Mouse (Mus musculus) lung, adult 2 months (tissue): ENCODE results near the gene 1190002N15Rik. TPM values are rescaled to one million over a fixed set of nuclear protein-coding genes. Genes with fewer than 3 reads are reported as not detected.

ENCODE experiments used
- DNase-seq: peaks from one replicate; pipeline ENCODE4 v3.0.0; 2022
- H3K4me1 ChIP-seq: fragments of 200-500 bp; 2 replicates; pipeline ENCODE4 v1.6.1; 2011; ENCODE audit warnings: low read length; ENCODE audit not compliant: control insufficient read depth, insufficient read depth
- H3K4me3 ChIP-seq: fragments of 200-500 bp; replicated peaks from 2 replicates; pipeline ENCODE3; 2011; ENCODE audit warnings: low read depth, mild to moderate bottlenecking, control low read depth, low read length; ENCODE audit errors: extremely low read depth
- CTCF ChIP-seq: fragments of 200-500 bp; IDR thresholded peaks from 2 replicates; pipeline ENCODE4 v1.5.1; 2011; ENCODE audit warnings: mild to moderate bottlenecking, low read length, control low read depth; ENCODE audit not compliant: insufficient read depth
- POLR2A ChIP-seq: fragments of 200-500 bp; IDR thresholded peaks from 2 replicates; pipeline ENCODE4 v1.6.1; 2011; ENCODE audit warnings: low read depth, mild to moderate bottlenecking, control low read depth, low read length, borderline replicate concordance; ENCODE audit errors: extremely low read depth
- WGBS: fragments of 180-500 bp; shearing (Covaris S2); methylation state at CpG from one replicate; pipeline ENCODE4 v1.1.7; 2018; 5-methylcytosine and 5-hydroxymethylcytosine counted together
- polyA plus RNA-seq: library from polyadenylated mRNA; depleted of rRNA; stranded (reverse); fragments of >200 nt; gene quantifications from 2 replicates; pipeline ENCODE4 v1.2.3, GENCODE M21; 2012; rRNA removed

1190002N15Rik gene
- polyA plus RNA-seq, 1 experiment: 52.6 TPM

- peak; percentile 5 for DNase-seq
- 37% methylated on average over 6 of the region's 6 CpGs for WGBS
- peaks cover 2% of the 10 kb centered on the region; the same call in 1 of the 2 replicates for H3K4me1 ChIP-seq
- H3K4me3 ChIP-seq: no peak overlapping the region
- TF ChIP-seq CTCF: no peak
- TF ChIP-seq POLR2A: no peak
Observed at GRCm38 (mm10) chr9:94483291-94483879, 54.5 kb downstream of the 1190002N15Rik start.

GRCm38 (mm10) chr9:94482215-94482975, 55.5 kb downstream of the 1190002N15Rik start:
- peak; percentile 30 for DNase-seq
- 57% methylated on average over 10 of the region's 10 CpGs for WGBS
- Histone ChIP-seq H3K4me1 (peaks cover 2% of the 10 kb centered on the region; the same call in 1 of the 2 replicates), H3K4me3 (no peak overlapping the region)
- no peak for TF ChIP-seq CTCF
- no peak for TF ChIP-seq POLR2A

- TF ChIP-seq POLR2A (no peak), CTCF (no peak)
- DNase-seq: no peak
- WGBS: 72% methylated on average over 16 of the region's 16 CpGs
Observed at GRCm38 (mm10) chr9:94481057-94481456, 56.8 kb downstream of the 1190002N15Rik start.

GRCm38 (mm10) chr9:94479382-94479781, 58.5 kb downstream of the 1190002N15Rik start:
- TF ChIP-seq CTCF (no peak), POLR2A (no peak)
- Histone ChIP-seq H3K4me3 (no peak overlapping the region), H3K4me1 (peaks cover 2% of the 10 kb centered on the region; the same call in 1 of the 2 replicates)
- WGBS: 91% methylated on average over 6 of the region's 6 CpGs
- no peak for DNase-seq

More at GRCm38 (mm10) chr9:94481057-94481456, 56.8 kb downstream of the 1190002N15Rik start:
- Histone ChIP-seq H3K4me3 (no peak overlapping the region), H3K4me1 (peaks cover 2% of the 10 kb centered on the region; the same call in 1 of the 2 replicates)

GRCm38 (mm10) chr9:94478954-94479353, 58.9 kb downstream of the 1190002N15Rik start:
- TF ChIP-seq POLR2A (no peak), CTCF (no peak)
- DNase-seq: no peak
- peaks cover 2% of the 10 kb centered on the region; the same call in 1 of the 2 replicates for H3K4me1 ChIP-seq
- H3K4me3 ChIP-seq: no peak overlapping the region
- WGBS: 73% methylated on average over 6 of the region's 6 CpGs

DNA sequence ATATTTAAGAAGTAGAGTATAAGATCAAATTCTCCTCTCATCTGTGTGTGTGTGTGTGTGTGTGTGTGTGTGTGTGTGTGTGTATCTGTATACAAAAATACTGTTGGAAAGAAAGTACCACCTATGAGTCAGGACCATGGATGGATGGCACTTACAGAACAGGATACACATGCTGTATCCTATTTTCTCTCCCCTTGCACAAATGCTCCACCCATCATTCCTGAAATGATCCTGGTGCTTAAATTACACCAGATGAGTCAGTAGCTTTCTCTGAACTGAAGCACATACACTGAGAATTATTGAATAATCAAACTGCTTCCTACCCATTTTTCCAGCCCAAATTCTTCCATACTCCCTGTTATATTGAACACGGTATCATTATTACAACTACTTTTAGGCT, 61.9 kb downstream of the 1190002N15Rik start:
- H3K4me3 ChIP-seq: no peak overlapping the region
- WGBS: 90% methylated on average over 1 of the region's 1 CpGs
- DNase-seq: no peak
- TF ChIP-seq POLR2A: no peak
- no peak for TF ChIP-seq CTCF
- no peaks in the 10 kb centered on the region for H3K4me1 ChIP-seq

DNA sequence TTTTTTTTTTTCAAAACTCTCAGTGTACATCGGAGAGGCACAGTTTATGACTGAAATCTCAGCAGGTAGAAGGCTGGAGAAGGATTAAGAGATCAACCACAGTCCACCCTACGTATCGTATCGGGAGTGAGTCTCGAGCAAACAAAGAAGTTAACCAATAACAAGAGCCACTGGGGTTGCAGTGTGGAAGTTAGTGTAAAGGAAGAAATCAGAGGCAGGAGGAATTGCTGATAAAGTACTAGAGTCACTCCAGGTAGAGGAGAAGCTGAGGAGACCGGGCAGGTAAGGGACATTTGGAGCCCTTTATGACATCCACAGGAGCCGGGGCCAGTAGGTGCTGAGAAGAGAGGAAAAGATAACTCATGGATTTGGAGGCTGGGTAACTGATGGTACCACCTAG, 64.0 kb downstream of the 1190002N15Rik start:
- WGBS: 58% methylated on average over 7 of the region's 7 CpGs

DNA sequence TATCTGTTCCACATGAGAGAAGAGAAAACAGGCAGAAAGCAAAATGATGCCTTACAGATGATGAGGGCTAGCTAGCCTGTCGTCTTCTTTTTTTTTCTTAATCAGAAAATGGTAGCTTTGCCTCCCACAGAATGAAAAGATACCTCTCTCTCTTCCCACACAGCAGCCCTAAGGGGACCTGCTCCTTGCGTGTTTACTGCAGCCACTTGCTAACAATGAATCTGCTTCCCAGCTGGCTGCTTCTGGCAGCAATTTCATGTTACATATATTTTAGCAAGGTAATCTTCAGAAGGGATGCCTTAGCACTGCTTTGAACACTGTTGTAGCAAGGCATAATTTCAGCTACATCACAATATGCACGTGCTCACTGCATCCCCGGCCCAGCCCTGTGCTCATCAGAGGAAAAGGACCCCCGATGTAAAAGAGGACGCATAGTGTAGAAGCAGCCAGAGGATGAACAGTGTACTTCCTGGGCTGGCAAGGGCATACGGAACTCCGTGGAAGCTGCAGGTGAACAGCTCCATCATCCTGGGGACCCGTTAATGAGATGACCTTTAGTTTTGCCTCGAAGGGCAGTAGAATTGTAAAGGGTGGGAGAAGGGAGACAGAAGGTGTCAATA, 64.8 kb downstream of the 1190002N15Rik start:
- H3K4me1 ChIP-seq: no peaks in the 10 kb centered on the region
- no peak overlapping the region for H3K4me3 ChIP-seq
- WGBS: 59% methylated on average over 10 of the region's 10 CpGs
- TF ChIP-seq POLR2A (no peak), CTCF (no peak)
- DNase-seq: no peak

More for the DNA sequence above, 64.0 kb downstream of the 1190002N15Rik start:
- DNase-seq: no peak
- Histone ChIP-seq H3K4me3 (no peak overlapping the region), H3K4me1 (no peaks in the 10 kb centered on the region)
- TF ChIP-seq CTCF (no peak), POLR2A (no peak)

DNA sequence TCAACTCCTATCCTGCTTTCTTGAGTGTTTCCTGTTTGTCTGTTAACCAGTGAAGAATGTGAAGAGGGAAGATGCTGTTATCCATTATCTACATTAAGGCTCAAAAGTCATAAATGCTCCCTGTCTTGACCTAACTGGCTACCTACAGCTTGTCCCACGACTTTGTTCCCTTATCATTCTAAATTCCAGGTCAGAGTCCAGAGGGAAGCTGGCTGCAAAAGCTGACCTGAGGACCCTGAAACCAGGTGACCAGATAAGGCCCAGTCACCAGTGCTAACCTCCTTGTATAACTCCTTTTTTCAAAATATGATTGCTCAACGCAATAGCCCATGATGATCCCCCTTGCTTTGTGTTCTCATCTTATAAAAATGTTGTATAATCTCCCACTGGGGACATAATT, 66.4 kb downstream of the 1190002N15Rik start:
- WGBS: 42% methylated on average over 2 of the region's 2 CpGs

More for the DNA sequence above, 66.4 kb downstream of the 1190002N15Rik start:
- TF ChIP-seq CTCF (no peak), POLR2A (no peak)
- Histone ChIP-seq H3K4me3 (no peak overlapping the region), H3K4me1 (no peaks in the 10 kb centered on the region)
- DNase-seq: no peak

Other genes with a start within 250 kb of the 1190002N15Rik start
- 3.0 and 4.0 TPM in 2 replicates for gene Slc9a9, start 131.8 kb upstream of the 1190002N15Rik start, polyA plus RNA-seq